Comparison of ENCODE assay signal across 21 mouse cellular contexts in the genomic region with DNA sequence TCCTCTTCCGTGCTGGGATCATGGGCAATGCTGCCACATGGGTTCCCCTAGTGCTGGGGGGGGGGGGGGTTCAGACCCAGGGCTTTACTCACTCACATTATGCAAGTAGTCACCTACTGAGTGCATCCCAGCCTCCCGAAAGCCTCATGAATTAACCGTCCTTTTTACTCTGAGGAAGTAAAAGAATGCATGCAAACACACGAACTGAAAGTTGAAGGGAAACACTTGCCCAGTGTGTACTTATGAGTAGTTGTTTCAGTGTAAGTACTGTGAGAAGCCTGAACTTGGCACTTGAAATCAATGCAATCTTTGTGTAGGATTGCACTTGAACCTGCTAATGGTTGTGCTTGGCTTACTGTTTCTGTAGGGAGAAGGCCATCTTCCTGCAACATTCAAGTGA. TPM values are rescaled to one million over a fixed set of nuclear protein-coding genes. Genes with fewer than 3 reads are reported as not detected.
DNase-seq lines count a peak whose midpoint lies in the region; ATAC-seq and TF ChIP-seq lines count a peak whose summit lies in the region.
"Had no signal": no experiment of that assay in that cellular context is flagged by ENCODE, and none has a peak within 500 bp of the region (broad histone marks: within the 10 kb centered on the region; RNA-seq: fewer than 3 reads in every experiment).

No protein-coding gene starts in this region.

- H3K9me3 ChIP-seq in heart, embryonic 14.5 days (ENCODE audit: control insufficient read depth, low read length): no peaks in the 10 kb centered on the region
- no peaks in the 10 kb centered on the region for H3K9me3 ChIP-seq in heart, embryonic 11.5 days (replicated peaks; ENCODE audit: control insufficient read depth, low read length)
- H3K9me3 ChIP-seq in lung, embryonic 15.5 days: no peaks in the 10 kb centered on the region
- no peaks in the 10 kb centered on the region for H3K9me3 ChIP-seq in G1E (replicated peaks)
- H3K9me3 ChIP-seq in liver, embryonic 16.5 days (replicated peaks; ENCODE audit: control insufficient read depth, low read length): no peaks in the 10 kb centered on the region
- H3K9me3 ChIP-seq: intestine, embryonic 15.5 days; midbrain, embryonic 13.5 days; neural tube, embryonic 15.5 days had no signal

- no peaks in the 10 kb centered on the region for H3K27me3 ChIP-seq in heart, embryonic 14.5 days (ENCODE audit: control insufficient read depth, insufficient read depth, low read length)
- no peaks in the 10 kb centered on the region for H3K27me3 ChIP-seq in heart, embryonic 11.5 days (ENCODE audit: control insufficient read depth, insufficient read depth, low read length)
- H3K27me3 ChIP-seq in lung, embryonic 15.5 days: no peaks in the 10 kb centered on the region
- H3K27me3 ChIP-seq in G1E (ENCODE audit: insufficient read depth, low read length): no peaks in the 10 kb centered on the region
- no peaks in the 10 kb centered on the region for H3K27me3 ChIP-seq in liver, embryonic 16.5 days (ENCODE audit: control insufficient read depth, insufficient read depth, low read depth, low read length)
- H3K27me3 ChIP-seq: intestine, embryonic 15.5 days; midbrain, embryonic 13.5 days; neural tube, embryonic 15.5 days had no signal

- 0 out of 2 replicates have a peak overlapping the region, but pooled peaks have one; percentile 23 for H3K4me2 ChIP-seq in heart, embryonic 14.5 days (ENCODE audit: low read length)
- no peak overlapping the region for H3K4me2 ChIP-seq in heart, embryonic 11.5 days
- peak overlapping the region; percentile 34; the same call in 1 of the 2 replicates for H3K4me2 ChIP-seq in lung, embryonic 15.5 days
- H3K4me2 ChIP-seq in liver, embryonic 16.5 days (ENCODE audit: low read depth, low read length): peak overlapping the region; percentile 31; the same call in 1 of the 2 replicates
- H3K4me2 ChIP-seq: intestine, embryonic 15.5 days; midbrain, embryonic 13.5 days; neural tube, embryonic 15.5 days had no signal

- 33% methylated on average over 4 of the region's 4 CpGs for WGBS in heart, embryonic 14.5 days
- WGBS in heart, embryonic 11.5 days (ENCODE audit: insufficient replicate concordance): 42% methylated on average over 4 of the region's 4 CpGs
- WGBS in lung, embryonic 15.5 days: 39% methylated on average over 4 of the region's 4 CpGs
- 33% methylated on average over 4 of the region's 4 CpGs for WGBS in liver, embryonic 16.5 days (ENCODE audit: insufficient replicate concordance)

- no peak for ATAC-seq in heart, embryonic 14.5 days (ENCODE audit: insufficient number of reproducible peaks, insufficient read depth, low FRiP score, low read depth)
- no peak for ATAC-seq in heart, embryonic 11.5 days (replicated peaks; ENCODE audit: insufficient number of reproducible peaks, low FRiP score, low TSS enrichment)
- no peak for ATAC-seq in lung, embryonic 15.5 days (ENCODE audit: borderline replicate concordance, extremely low read depth, low FRiP score, low TSS enrichment)
- no peak for ATAC-seq in G1E (ENCODE audit: extremely low read depth, insufficient number of reproducible peaks, low FRiP score, poor library complexity, severe bottlenecking)
- ATAC-seq in liver, embryonic 16.5 days (ENCODE audit: low read depth): no peak
- ATAC-seq: intestine, embryonic 15.5 days; midbrain, embryonic 13.5 days had no signal

- H3K4me1 ChIP-seq in heart, embryonic 14.5 days (ENCODE audit: control insufficient read depth in 2 of 2, insufficient read depth in 2 of 2, low read length in 2 of 2): peaks cover 19 to 66% of the 10 kb centered on the region in 2 experiments
- peaks cover 50% of the 10 kb centered on the region for H3K4me1 ChIP-seq in heart, embryonic 11.5 days (ENCODE audit: control insufficient read depth, insufficient read depth, low read length)
- peaks cover 61% of the 10 kb centered on the region for H3K4me1 ChIP-seq in lung, embryonic 15.5 days
- peaks cover 71% of the 10 kb centered on the region for H3K4me1 ChIP-seq in G1E (ENCODE audit: insufficient read depth, low read depth, low read length)
- peaks cover 63% of the 10 kb centered on the region for H3K4me1 ChIP-seq in liver, embryonic 16.5 days (ENCODE audit: control insufficient read depth, low read depth, low read length)

- H3K4me3 ChIP-seq in heart, embryonic 14.5 days (ENCODE audit: control insufficient read depth in 1 of 2, insufficient read depth in 1 of 2, low read depth in 1 of 2, low read length in 2 of 2): no peak overlapping the region
- no peak overlapping the region for H3K4me3 ChIP-seq in heart, embryonic 11.5 days (ENCODE audit: low read depth, low read length)
- H3K4me3 ChIP-seq in lung, embryonic 15.5 days: 0 out of 2 replicates have a peak overlapping the region, but pooled peaks have one; percentile 9
- H3K4me3 ChIP-seq in G1E (ENCODE audit: low read depth, low read length): peak overlapping the region; percentile 5; the same call in 1 of the 2 replicates
- 0 out of 2 replicates have a peak overlapping the region, but pooled peaks have one; percentile 11 for H3K4me3 ChIP-seq in liver, embryonic 16.5 days (ENCODE audit: low read depth, low read length)
- H3K4me3 ChIP-seq: gastrocnemius, adult 2 months; intestine, embryonic 15.5 days; midbrain, embryonic 13.5 days; myocyte; neural tube, embryonic 15.5 days had no signal

- H3K27ac ChIP-seq in heart, embryonic 14.5 days (replicated peaks in 1 of 2; ENCODE audit: control insufficient read depth in 1 of 2, insufficient read depth in 1 of 2, low read depth in 2 of 2, low read length in 2 of 2): 0 out of 4 replicates have a peak overlapping the region, but pooled peaks of 1 of the 2 experiments have one; percentile 16
- H3K27ac ChIP-seq in heart, embryonic 11.5 days (ENCODE audit: low read depth, low read length): no peak overlapping the region
- peak overlapping the region; percentile 18; the same call in 1 of the 2 replicates for H3K27ac ChIP-seq in lung, embryonic 15.5 days
- H3K27ac ChIP-seq in liver, embryonic 16.5 days (ENCODE audit: low read length): peak overlapping the region; percentile 56
- H3K27ac ChIP-seq: gastrocnemius, adult 2 months; intestine, embryonic 15.5 days; midbrain, embryonic 13.5 days; neural tube, embryonic 15.5 days had no signal

- no peak for DNase-seq in lung, postnatal 25 days (ENCODE audit: low spot score)
- DNase-seq in G1E (ENCODE audit: low spot score): no peak
- DNase-seq in adrenal gland, postnatal 14 days: no peak
- DNase-seq: cerebellum, adult 9-11 months; gastrocnemius, adult 2 months; kidney, postnatal 4 days; layer of hippocampus, postnatal 36 days; lung, postnatal 4 days; right cerebral cortex, postnatal 25 days; thymus, postnatal 25 days had no signal

- no peak overlapping the region for H3K9ac ChIP-seq in heart, embryonic 14.5 days (ENCODE audit: low read length)
- H3K9ac ChIP-seq in heart, embryonic 11.5 days (ENCODE audit: low read depth, low read length): no peak overlapping the region
- H3K9ac ChIP-seq in lung, embryonic 15.5 days: no peak overlapping the region
- no peak overlapping the region for H3K9ac ChIP-seq in liver, embryonic 16.5 days (ENCODE audit: low read depth, low read length)
- H3K9ac ChIP-seq: intestine, embryonic 15.5 days; midbrain, embryonic 13.5 days; neural tube, embryonic 15.5 days had no signal

- H3K36me3 ChIP-seq in heart, embryonic 14.5 days (ENCODE audit: control insufficient read depth, insufficient read depth, low read length): 0 out of 2 replicates have a peak, but pooled peaks cover 2% of the 10 kb centered on the region
- H3K36me3 ChIP-seq in heart, embryonic 11.5 days (ENCODE audit: control insufficient read depth, insufficient read depth, low read length): no peaks in the 10 kb centered on the region
- H3K36me3 ChIP-seq in lung, embryonic 15.5 days: no peaks in the 10 kb centered on the region
- peaks cover 28% of the 10 kb centered on the region for H3K36me3 ChIP-seq in G1E (replicated peaks)
- no peaks in the 10 kb centered on the region for H3K36me3 ChIP-seq in liver, embryonic 16.5 days (ENCODE audit: control insufficient read depth, insufficient read depth)
- H3K36me3 ChIP-seq: intestine, embryonic 15.5 days; midbrain, embryonic 13.5 days; neural tube, embryonic 15.5 days had no signal

- no peak for TF ChIP-seq CTCF in G1E (IDR thresholded peaks at IDR 0.05; ENCODE audit: low read depth, low read length)

RNA-seq across cellular contexts. Expression of a gene that starts 4.2 kb away (rescaled TPM):
- 35.1 and 39.9 TPM in 2 replicates for polyA plus RNA-seq in heart, embryonic 14.5 days (2014; fragmentation: Nextera tagmentation; extraction: Ambion mirVana)
- polyA plus RNA-seq in heart, embryonic 11.5 days (2014; fragmentation: Nextera tagmentation; extraction: Ambion mirVana): 15.5 and 18.6 TPM in 2 replicates
- 19.0 and 25.2 TPM in 2 replicates for polyA plus RNA-seq in lung, embryonic 15.5 days (2015; fragmentation: Nextera tagmentation; extraction: Ambion mirVana)
- total RNA-seq in G1E (2014; fragmentation: Nextera tagmentation): 53.9 and 69.2 TPM in 2 replicates
- 31.8 and 35.9 TPM in 2 replicates for total RNA-seq in G1E (2017)
- polyA plus RNA-seq in G1E (2012): 29.5 and 33.9 TPM in 2 replicates
- polyA plus RNA-seq in liver, embryonic 16.5 days (2015; fragmentation: Nextera tagmentation; extraction: Ambion mirVana): 3.2 and 3.3 TPM in 2 replicates
- total RNA-seq in adrenal gland, postnatal 14 days (2021): 54.8 and 59.2 TPM in 2 replicates

RNA-seq across cellular contexts. Expression of a gene that starts 44.2 kb away (rescaled TPM):
- not detected in 2 replicates for polyA plus RNA-seq in heart, embryonic 14.5 days (2014; fragmentation: Nextera tagmentation; extraction: Ambion mirVana)
- not detected in 2 replicates for polyA plus RNA-seq in heart, embryonic 11.5 days (2014; fragmentation: Nextera tagmentation; extraction: Ambion mirVana)
- 0.15 TPM in 1 of 2 replicates, not detected in the other for polyA plus RNA-seq in lung, embryonic 15.5 days (2015; fragmentation: Nextera tagmentation; extraction: Ambion mirVana)
- total RNA-seq in G1E (2014; fragmentation: Nextera tagmentation) (not detected in 2 replicates), G1E (2017) (0.38 TPM in 1 of 2 replicates, not detected in the other)
- 0.02 TPM in 1 of 2 replicates, not detected in the other for polyA plus RNA-seq in G1E (2012)
- polyA plus RNA-seq in liver, embryonic 16.5 days (2015; fragmentation: Nextera tagmentation; extraction: Ambion mirVana): 4.1 and 4.7 TPM in 2 replicates
- total RNA-seq in adrenal gland, postnatal 14 days (2021): 0.26 and 2.0 TPM in 2 replicates
- total RNA-seq: gastrocnemius, adult 2 months; heart, adult 18-20 months; layer of hippocampus, postnatal 36 days; left cerebral cortex, postnatal 25 days had no signal
- polyA plus RNA-seq: hindbrain, embryonic 11.5 days; midbrain, embryonic 13.5 days; myocyte had no signal

Comparison
In these comparisons a context has a peak if more than half of its experiments do, and no peak if none do; other contexts are left out.
1. H3K4me3 ChIP-seq: peak in lung, embryonic 15.5 days (single experiment), G1E (single experiment) and liver, embryonic 16.5 days (single experiment); none in heart, embryonic 14.5 days (0 of 2) and heart, embryonic 11.5 days (single experiment).